In the genomic region with DNA sequence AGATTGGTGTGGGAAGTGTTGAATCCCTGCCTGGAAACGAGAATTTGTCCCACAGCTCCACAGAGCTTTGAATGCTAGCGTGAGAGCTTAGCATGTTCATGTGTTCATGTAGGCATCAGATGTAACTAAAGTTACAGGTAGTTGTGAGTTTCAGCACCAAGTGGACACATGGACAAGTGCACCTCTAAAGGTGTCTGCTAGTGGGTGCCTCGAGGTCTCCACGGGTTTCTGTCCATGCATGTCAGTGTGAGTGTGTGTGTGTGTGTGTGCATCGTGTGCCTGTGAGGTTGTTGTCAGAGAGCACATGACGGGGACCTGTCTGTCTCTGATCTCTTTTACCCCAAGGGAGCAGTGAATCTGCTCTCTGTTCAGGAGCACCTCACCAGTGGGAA, we compare ENCODE assay signal across 8 mouse cellular contexts. TPM values are rescaled to one million over a fixed set of nuclear protein-coding genes. Genes with fewer than 3 reads are reported as not detected.
DNase-seq lines count a peak whose midpoint lies in the region; ATAC-seq and TF ChIP-seq lines count a peak whose summit lies in the region.

No protein-coding gene starts in this region.

- H3K27me3 ChIP-seq in liver, adult 2 months (ENCODE audit: control insufficient read depth, insufficient read depth, low read length), result no peaks in the 10 kb centered on the region
- H3K27me3 ChIP-seq in forebrain, embryonic 10.5 days (ENCODE audit: poor library complexity, severe bottlenecking), result peaks cover 22% of the 10 kb centered on the region
- peaks cover 17% of the 10 kb centered on the region for H3K27me3 ChIP-seq in limb, embryonic 12.5 days

- peak; percentile 12; the same call in 1 of the 2 replicates for ATAC-seq in limb, embryonic 12.5 days (ENCODE audit: insufficient number of reproducible peaks, insufficient read depth, low FRiP score, low TSS enrichment, low read depth)
- no peak for ATAC-seq in inflammation-experienced regulatory T-cells, adult 6 months

- H3K9ac ChIP-seq in liver, adult 2 months (ENCODE audit: low read depth, low read length), result peak overlapping the region; percentile 9; the same call in 1 of the 2 replicates
- 0 out of 2 replicates have a peak overlapping the region, but pooled peaks have one; percentile 18 for H3K9ac ChIP-seq in limb, embryonic 12.5 days (replicated peaks)

- TF ChIP-seq CTCF in liver, adult 2 months (IDR thresholded peaks at IDR 0.05; ENCODE audit: low read depth, low read length), result no peak
- TF ChIP-seq CTCF in olfactory bulb, adult 2 months (IDR thresholded peaks at IDR 0.05; ENCODE audit: insufficient read depth, low read depth, low read length), result no peak

- H3K79me2 ChIP-seq in liver, adult 2 months (ENCODE audit: control insufficient read depth, insufficient read depth, low read length), result no peaks in the 10 kb centered on the region

- WGBS in liver, adult 2 months, result 7% methylated on average over 6 of the region's 6 CpGs
- 18% methylated on average over 6 of the region's 6 CpGs for WGBS in forebrain, embryonic 10.5 days
- 15% methylated on average over 6 of the region's 6 CpGs for WGBS in limb, embryonic 12.5 days
- WGBS in olfactory bulb, adult 2 months, result 7% methylated on average over 6 of the region's 6 CpGs

- peaks cover 8% of the 10 kb centered on the region; the same call in 1 of the 2 replicates for H3K4me1 ChIP-seq in liver, adult 2 months (ENCODE audit: control insufficient read depth, insufficient read depth, low read length)
- peaks cover 17% of the 10 kb centered on the region for H3K4me1 ChIP-seq in forebrain, embryonic 10.5 days
- H3K4me1 ChIP-seq in limb, embryonic 12.5 days (replicated peaks), result peaks cover 12% of the 10 kb centered on the region
- H3K4me1 ChIP-seq in olfactory bulb, adult 2 months (ENCODE audit: control insufficient read depth, insufficient read depth, low read length), result peaks cover 3% of the 10 kb centered on the region; the same call in 1 of the 2 replicates

- no peak overlapping the region for H3K27ac ChIP-seq in liver, adult 2 months (replicated peaks; ENCODE audit: insufficient read depth, low read depth, low read length)
- H3K27ac ChIP-seq in forebrain, embryonic 10.5 days, result no peak overlapping the region
- no peak overlapping the region for H3K27ac ChIP-seq in limb, embryonic 12.5 days
- H3K27ac ChIP-seq in olfactory bulb, adult 2 months (ENCODE audit: insufficient read depth, low read depth, low read length), result peak overlapping the region; percentile 17

- no peak for DNase-seq in liver, adult 2 months (ENCODE audit: extremely low read depth, low read depth, low spot score)
- DNase-seq in liver, result no peak
- no peak for DNase-seq in forebrain, embryonic 10.5 days (ENCODE audit: extremely low spot score, low spot score)
- no peak for DNase-seq in Muller cell, postnatal 12 days (ENCODE audit: inconsistent ontology term)
- DNase-seq in yolk sac, embryonic 10.5 days (ENCODE audit: low spot score), result no peak

- H3K36me3 ChIP-seq in liver, adult 2 months (ENCODE audit: control insufficient read depth, insufficient read depth, low read length), result no peaks in the 10 kb centered on the region
- H3K36me3 ChIP-seq in forebrain, embryonic 10.5 days (replicated peaks), result no peaks in the 10 kb centered on the region
- no peaks in the 10 kb centered on the region for H3K36me3 ChIP-seq in limb, embryonic 12.5 days

- no peak overlapping the region for H3K4me3 ChIP-seq in liver, adult 2 months (ENCODE audit: insufficient read depth, low read depth, low read length)
- peak overlapping the region; percentile 71 for H3K4me3 ChIP-seq in forebrain, embryonic 10.5 days
- peak overlapping the region; percentile 63 for H3K4me3 ChIP-seq in limb, embryonic 12.5 days (replicated peaks)
- peak overlapping the region; percentile 73; the same call in 1 of the 2 replicates for H3K4me3 ChIP-seq in olfactory bulb, adult 2 months (ENCODE audit: insufficient read depth, low read depth, low read length)

- TF ChIP-seq POLR2A in liver, adult 2 months (IDR thresholded peaks at IDR 0.05; ENCODE audit: extremely low read depth, insufficient read depth, low read length), result no peak
- TF ChIP-seq POLR2A in olfactory bulb, adult 2 months (IDR thresholded peaks at IDR 0.05; ENCODE audit: insufficient read depth, low read depth, low read length), result no peak

- H3K9me3 ChIP-seq in forebrain, embryonic 10.5 days, result no peaks in the 10 kb centered on the region
- no peaks in the 10 kb centered on the region for H3K9me3 ChIP-seq in limb, embryonic 12.5 days

- H3K4me2 ChIP-seq in limb, embryonic 12.5 days, result peak overlapping the region; percentile 91

RNA-seq across cellular contexts. Expression of gene Rab40b, which starts 0.5 kb away (rescaled TPM):
- 0.67 and 0.74 TPM in 2 replicates for total RNA-seq in liver, adult 2 months (2014; rRNA removed)
- polyA plus RNA-seq in liver, adult 2 months (2012; rRNA removed), result 0.57 and 0.87 TPM in 2 replicates
- polyA plus RNA-seq in forebrain, embryonic 10.5 days (2016; fragmentation: Nextera tagmentation; extraction: Ambion mirVana), result 0.77 and 1.0 TPM in 2 replicates
- 5.5 and 6.0 TPM in 2 replicates for polyA plus RNA-seq in limb, embryonic 12.5 days (2016; fragmentation: Nextera tagmentation; extraction: Ambion mirVana)
- not detected in 2 replicates for polyA plus RNA-seq in olfactory bulb, adult 2 months (2012; ENCODE audit: insufficient read depth, insufficient read length, low replicate concordance, missing spikeins)
- polyA plus RNA-seq in inflammation-experienced regulatory T-cells, adult 6 months (2017; shearing (Covaris generic)), result under 1 TPM in 1 of 3 experiments, not detected in 2; 0.42 TPM

RNA-seq across cellular contexts. Expression of gene Fn3krp, which starts 32.7 kb away (rescaled TPM):
- total RNA-seq in liver, adult 2 months (2014; rRNA removed), result 10.4 and 12.7 TPM in 2 replicates
- 5.5 and 7.6 TPM in 2 replicates for polyA plus RNA-seq in liver, adult 2 months (2012; rRNA removed)
- polyA plus RNA-seq in forebrain, embryonic 10.5 days (2016; fragmentation: Nextera tagmentation; extraction: Ambion mirVana), result 7.8 and 8.1 TPM in 2 replicates
- polyA plus RNA-seq in limb, embryonic 12.5 days (2016; fragmentation: Nextera tagmentation; extraction: Ambion mirVana), result 7.6 and 8.9 TPM in 2 replicates
- polyA plus RNA-seq in olfactory bulb, adult 2 months (2012; ENCODE audit: insufficient read depth, insufficient read length, low replicate concordance, missing spikeins), result not detected in 2 replicates
- polyA plus RNA-seq in inflammation-experienced regulatory T-cells, adult 6 months (2017; shearing (Covaris generic)), result 1 to 10 TPM; 8.0 to 9.5 (median 8.3) TPM

RNA-seq across cellular contexts. Expression of gene Wdr45b, which starts 34.3 kb away (rescaled TPM):
- 27.6 and 30.0 TPM in 2 replicates for total RNA-seq in liver, adult 2 months (2014; rRNA removed)
- polyA plus RNA-seq in liver, adult 2 months (2012; rRNA removed), result 34.8 and 45.1 TPM in 2 replicates
- polyA plus RNA-seq in forebrain, embryonic 10.5 days (2016; fragmentation: Nextera tagmentation; extraction: Ambion mirVana), result 98.6 and 102 TPM in 2 replicates
- polyA plus RNA-seq in limb, embryonic 12.5 days (2016; fragmentation: Nextera tagmentation; extraction: Ambion mirVana), result 98.9 and 99.6 TPM in 2 replicates
- not detected in 2 replicates for polyA plus RNA-seq in olfactory bulb, adult 2 months (2012; ENCODE audit: insufficient read depth, insufficient read length, low replicate concordance, missing spikeins)
- polyA plus RNA-seq in inflammation-experienced regulatory T-cells, adult 6 months (2017; shearing (Covaris generic)), result 10 to 100 TPM; 25.9 to 27.2 (median 26.9) TPM

RNA-seq across cellular contexts. Expression of gene Fn3k, which starts 46.2 kb away (rescaled TPM):
- total RNA-seq in liver, adult 2 months (2014; rRNA removed), result 12.0 and 13.4 TPM in 2 replicates
- polyA plus RNA-seq in liver, adult 2 months (2012; rRNA removed), result 17.1 and 18.5 TPM in 2 replicates
- 0.58 and 0.79 TPM in 2 replicates for polyA plus RNA-seq in forebrain, embryonic 10.5 days (2016; fragmentation: Nextera tagmentation; extraction: Ambion mirVana)
- polyA plus RNA-seq in limb, embryonic 12.5 days (2016; fragmentation: Nextera tagmentation; extraction: Ambion mirVana), result 0.50 and 0.59 TPM in 2 replicates
- not detected in 2 replicates for polyA plus RNA-seq in olfactory bulb, adult 2 months (2012; ENCODE audit: insufficient read depth, insufficient read length, low replicate concordance, missing spikeins)
- polyA plus RNA-seq in inflammation-experienced regulatory T-cells, adult 6 months (2017; shearing (Covaris generic)), result under 1 TPM in 1 of 3 experiments, not detected in 2; 0.18 TPM
